Mouse (Mus musculus): ENCODE measurements around the gene Ptprb.

The Ptprb gene

GRCm38 (mm10) chr10:116296439-116296838 lies 21.1 kb downstream of the Ptprb start:
- no peak for DNase-seq (ENCODE audit: low spot score in 2 of 2)

GRCm38 (mm10) chr10:116297854-116298253 lies 22.5 kb downstream of the Ptprb start:
- DNase-seq (ENCODE audit: low spot score in 2 of 2), result peak in 1 of 2 experiments; percentile 40

- peak in 1 of 2 experiments; percentile 31 for DNase-seq (ENCODE audit: low spot score in 2 of 2)
These were observed 25.5 kb downstream of the Ptprb start for GRCm38 (mm10) chr10:116300824-116301223.

GRCm38 (mm10) chr10:116301258-116301657 lies 25.9 kb downstream of the Ptprb start:
- DNase-seq (ENCODE audit: low spot score in 2 of 2), result peak; percentile 58 to 85

GRCm38 (mm10) chr10:116304355-116304754 lies 29.0 kb downstream of the Ptprb start:
- DNase-seq (ENCODE audit: low spot score in 2 of 2), result no peak

GRCm38 (mm10) chr10:116309460-116309859 lies 34.1 kb downstream of the Ptprb start:
- DNase-seq (ENCODE audit: low spot score in 2 of 2), result no peak

GRCm38 (mm10) chr10:116310516-116311210 lies 35.3 kb downstream of the Ptprb start:
- DNase-seq (ENCODE audit: low spot score in 2 of 2), result peak in 1 of 2 experiments; percentile 34

GRCm38 (mm10) chr10:116319246-116319645 lies 43.9 kb downstream of the Ptprb start:
- DNase-seq (ENCODE audit: low spot score in 2 of 2), result peak; percentile 39 to 74

- DNase-seq (ENCODE audit: low spot score in 2 of 2), result no peak
These were observed 53.8 kb downstream of the Ptprb start for GRCm38 (mm10) chr10:116329086-116329485.

GRCm38 (mm10) chr10:116330458-116330857 lies 55.1 kb downstream of the Ptprb start:
- DNase-seq (ENCODE audit: low spot score in 2 of 2), result peak in 1 of 2 experiments; percentile 58

GRCm38 (mm10) chr10:116330961-116331510 lies 55.7 kb downstream of the Ptprb start:
- DNase-seq (ENCODE audit: low spot score in 2 of 2), result no peak

GRCm38 (mm10) chr10:116333666-116334065 lies 58.3 kb downstream of the Ptprb start:
- DNase-seq (ENCODE audit: low spot score in 2 of 2), result no peak

- no peak for DNase-seq (ENCODE audit: low spot score in 2 of 2)
These were observed 58.8 kb downstream of the Ptprb start for GRCm38 (mm10) chr10:116334120-116334519.

- no peak for DNase-seq (ENCODE audit: low spot score in 2 of 2)
These were observed 60.0 kb downstream of the Ptprb start for GRCm38 (mm10) chr10:116335328-116335727.

- no peak for DNase-seq (ENCODE audit: low spot score in 2 of 2)
These were observed 65.9 kb downstream of the Ptprb start for GRCm38 (mm10) chr10:116341194-116341593.

- no peak for DNase-seq (ENCODE audit: low spot score in 2 of 2)
These were observed 71.4 kb downstream of the Ptprb start for GRCm38 (mm10) chr10:116346618-116347184.

GRCm38 (mm10) chr10:116349004-116349403 lies 73.7 kb downstream of the Ptprb start:
- DNase-seq (ENCODE audit: low spot score in 2 of 2), result no peak

GRCm38 (mm10) chr10:116350532-116350931 lies 75.2 kb downstream of the Ptprb start:
- DNase-seq (ENCODE audit: low spot score in 2 of 2), result no peak

GRCm38 (mm10) chr10:116354372-116354771 lies 79.0 kb downstream of the Ptprb start:
- no peak for DNase-seq (ENCODE audit: low spot score in 2 of 2)

GRCm38 (mm10) chr10:116362181-116362580 lies 86.9 kb downstream of the Ptprb start:
- no peak for DNase-seq (ENCODE audit: low spot score in 2 of 2)

GRCm38 (mm10) chr10:116362645-116363044 lies 87.3 kb downstream of the Ptprb start:
- DNase-seq (ENCODE audit: low spot score in 2 of 2), result no peak

- no peak for DNase-seq (ENCODE audit: low spot score in 2 of 2)
These were observed 89.4 kb downstream of the Ptprb start for GRCm38 (mm10) chr10:116364759-116365158.

Data from heart, adult 9 months (tissue).